Mouse (Mus musculus) spleen, adult 2 months (tissue): ENCODE measurements around the gene Kit.

ENCODE experiments used
- CTCF ChIP-seq: fragments of 200-500 bp; IDR thresholded peaks from 2 replicates; pipeline ENCODE4 v1.5.1; 2011; ENCODE audit warnings: mild to moderate bottlenecking, inconsistent platforms; ENCODE audit not compliant: insufficient read depth, insufficient read length, insufficient replicate concordance; ENCODE audit errors: extremely low read depth
- POLR2A ChIP-seq: fragments of 200-500 bp; IDR thresholded peaks from 2 replicates; pipeline ENCODE4 v1.6.1; 2011; ENCODE audit warnings: low read depth, low read length, inconsistent platforms

DNA sequence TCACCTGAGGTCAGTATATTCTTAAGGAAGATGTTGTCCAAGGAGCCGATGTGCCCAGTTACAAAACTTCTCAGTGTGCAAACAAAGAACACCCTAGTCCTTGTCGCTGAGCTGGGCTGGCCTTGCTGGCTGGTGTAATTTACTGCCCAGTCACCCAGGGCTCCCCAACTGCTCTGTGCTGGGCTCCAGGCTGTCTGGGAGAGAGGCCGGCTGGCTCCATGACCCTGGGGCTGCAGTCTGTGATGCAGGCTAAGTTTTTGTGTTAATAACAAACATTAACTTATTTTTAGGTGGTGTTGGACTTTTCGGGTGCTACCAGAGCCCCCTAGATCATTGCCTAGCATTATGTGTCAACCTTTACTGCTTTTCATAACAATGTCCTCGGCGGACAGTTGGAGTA, 15.4 kb upstream of the Kit start:
- TF ChIP-seq CTCF = no peak
- no peak for TF ChIP-seq POLR2A
